Mouse (Mus musculus) brain, embryonic 14.5 days (tissue): Measurements from ENCODE around the gene Ubxn6.

Experiments used
- CTCF ChIP-seq: fragments of 200-500 bp; IDR thresholded peaks from 2 replicates; pipeline ENCODE4 v1.5.1; 2012; ENCODE audit warnings: inconsistent platforms, mild to moderate bottlenecking, moderate library complexity, borderline replicate concordance; ENCODE audit not compliant: insufficient read depth, insufficient read length; ENCODE audit errors: extremely low read depth
- POLR2A ChIP-seq: fragments of 200-500 bp; IDR thresholded peaks from 2 replicates; pipeline ENCODE4 v1.6.1; 2012; ENCODE audit warnings: mild to moderate bottlenecking, inconsistent platforms, borderline replicate concordance; ENCODE audit not compliant: poor library complexity, insufficient read depth, insufficient read length, severe bottlenecking; ENCODE audit errors: extremely low read depth

DNA sequence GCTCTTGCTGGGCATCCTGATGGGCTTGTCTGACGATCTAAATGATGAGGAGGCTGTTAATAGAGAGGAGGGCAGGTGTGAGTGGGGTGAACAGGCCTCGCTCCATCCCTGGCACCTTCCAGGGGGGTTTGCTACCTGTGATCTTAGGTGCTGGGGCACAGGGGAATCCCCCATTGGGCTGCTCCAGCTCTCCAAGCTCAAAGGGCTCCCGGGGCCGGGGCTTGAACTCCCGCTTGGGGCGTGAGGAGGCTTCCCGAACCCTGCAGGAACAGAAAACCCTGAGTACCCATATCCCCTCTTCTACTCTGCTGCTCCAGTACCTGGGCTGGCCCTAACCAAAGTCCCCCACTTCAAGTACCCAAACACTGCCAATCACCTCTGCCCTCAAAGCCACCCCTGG lies 57.0 kb downstream of the Ubxn6 start:
- TF ChIP-seq POLR2A (no peak), CTCF (no peak)
